8 mouse cellular contexts compared by ENCODE assay signal in genomic region chr6:91721215-91721701, GRCm38 (mm10). TPM values are rescaled to one million over a fixed set of nuclear protein-coding genes. Genes with fewer than 3 reads are reported as not detected.
DNase-seq lines count a peak whose midpoint lies in the region; ATAC-seq and TF ChIP-seq lines count a peak whose summit lies in the region.

No protein-coding gene starts in this region.

- H3K27ac ChIP-seq in layer of hippocampus, adult 2 months: peak overlapping the region; percentile 63; the same call in 1 of the 2 replicates
- H3K27ac ChIP-seq in heart, embryonic 10.5 days: peak overlapping the region; percentile 60
- H3K27ac ChIP-seq in midbrain, embryonic 15.5 days: peak overlapping the region; percentile 72

- H3K36me3 ChIP-seq in heart, embryonic 10.5 days: peaks cover 49% of the 10 kb centered on the region
- H3K36me3 ChIP-seq in midbrain, embryonic 15.5 days (replicated peaks): peaks cover 26% of the 10 kb centered on the region

- no peak overlapping the region for H3K4me3 ChIP-seq in layer of hippocampus, adult 2 months
- no peak overlapping the region for H3K4me3 ChIP-seq in heart, embryonic 10.5 days
- H3K4me3 ChIP-seq in midbrain, embryonic 15.5 days: no peak overlapping the region

- H3K27me3 ChIP-seq in heart, embryonic 10.5 days (ENCODE audit: insufficient read depth, poor library complexity, severe bottlenecking): no peaks in the 10 kb centered on the region
- H3K27me3 ChIP-seq in midbrain, embryonic 15.5 days (replicated peaks): no peaks in the 10 kb centered on the region

- no peak for ATAC-seq in midbrain, embryonic 15.5 days (replicated peaks)
- ATAC-seq in megakaryocyte-erythroid progenitor cell, adult 5-6 weeks (replicated peaks; ENCODE audit: low FRiP score, low TSS enrichment, poor library complexity, severe bottlenecking): no peak

- H3K9me3 ChIP-seq in heart, embryonic 10.5 days: no peaks in the 10 kb centered on the region
- H3K9me3 ChIP-seq in midbrain, embryonic 15.5 days: no peaks in the 10 kb centered on the region

- peak overlapping the region; percentile 21; the same call in 1 of the 2 replicates for H3K9ac ChIP-seq in midbrain, embryonic 15.5 days

- DNase-seq in layer of hippocampus, adult 2 months (ENCODE audit: low spot score in 2 of 2): no peak
- DNase-seq in layer of hippocampus, postnatal 14 days (ENCODE audit: low spot score in 2 of 2): no peak
- no peak for DNase-seq in heart, embryonic 10.5 days (ENCODE audit: low spot score)
- peak; percentile 64 for DNase-seq in kidney, adult 9 months
- no peak for DNase-seq in cerebellum, adult 11-12 months
- no peak for DNase-seq in spleen, adult 12 weeks (ENCODE audit: low spot score)

- 38% methylated on average over 12 of the region's 12 CpGs for WGBS in heart, embryonic 10.5 days
- WGBS in midbrain, embryonic 15.5 days: 25% methylated on average over 11 of the region's 12 CpGs

- TF ChIP-seq CTCF in layer of hippocampus, adult 2 months (conservative IDR thresholded peaks at IDR 0.05): no peak

- H3K4me1 ChIP-seq in heart, embryonic 10.5 days: peaks cover 39% of the 10 kb centered on the region
- H3K4me1 ChIP-seq in midbrain, embryonic 15.5 days: peaks cover 42% of the 10 kb centered on the region

- H3K4me2 ChIP-seq in midbrain, embryonic 15.5 days: no peak overlapping the region

RNA-seq across cellular contexts. Expression of gene Slc6a6, which starts 37.4 kb away (rescaled TPM):
- 100 to 1,000 TPM; 136 to 138 TPM for total RNA-seq in layer of hippocampus, adult 2 months (2021)
- total RNA-seq in layer of hippocampus, postnatal 14 days (2021): 100 to 1,000 TPM; 149 to 151 TPM
- polyA plus RNA-seq in heart, embryonic 10.5 days (2016; fragmentation: Nextera tagmentation; extraction: Ambion mirVana): 56.6 and 69.3 TPM in 2 replicates
- 117 and 123 TPM in 2 replicates for polyA plus RNA-seq in midbrain, embryonic 15.5 days (2015; fragmentation: Nextera tagmentation; extraction: Ambion mirVana)
- 34.0 and 48.8 TPM in 2 replicates for total RNA-seq in megakaryocyte-erythroid progenitor cell, adult 5-6 weeks (2014; fragmentation: Nextera tagmentation)
- total RNA-seq in megakaryocyte-erythroid progenitor cell, adult 5-6 weeks (2017): 19.8 and 21.3 TPM in 2 replicates
